Comparison of ENCODE assay signal across 9 mouse cellular contexts in genomic region chr16:37963331-37964281, GRCm38 (mm10). TPM values are rescaled to one million over a fixed set of nuclear protein-coding genes. Genes with fewer than 3 reads are reported as not detected.
A peak's percentile ranks its signal among the peaks of the same experiment; 100 is the strongest.
DNase-seq lines count a peak whose midpoint lies in the region; ATAC-seq and TF ChIP-seq lines count a peak whose summit lies in the region.
"Had no signal": no experiment of that assay in that cellular context is flagged by ENCODE, and none has a peak within 500 bp of the region (broad histone marks: within the 10 kb centered on the region; RNA-seq: fewer than 3 reads in every experiment).

No protein-coding gene starts in this region.

- TF ChIP-seq EP300 in lung, postnatal 0 days (IDR thresholded peaks at IDR 0.05) = no peak
- TF ChIP-seq EP300 in stomach, postnatal 0 days (optimal IDR thresholded peaks at IDR 0.05) = no peak

- H3K4me3 ChIP-seq in lung, postnatal 0 days (ENCODE audit: low read depth, low read length) = no peak overlapping the region
- no peak overlapping the region for H3K4me3 ChIP-seq in hindbrain, embryonic 10.5 days
- no peak overlapping the region for H3K4me3 ChIP-seq in limb, embryonic 13.5 days
- H3K4me3 ChIP-seq in stomach, postnatal 0 days (ENCODE audit: low read depth, low read length) = no peak overlapping the region
- H3K4me3 ChIP-seq: liver, embryonic 15.5 days had no signal

- H3K4me1 ChIP-seq in lung, postnatal 0 days (ENCODE audit: insufficient read depth, low read depth, low read length) = no peaks in the 10 kb centered on the region; the same call in 1 of the 2 replicates
- H3K4me1 ChIP-seq in hindbrain, embryonic 10.5 days (replicated peaks) = peaks cover 26% of the 10 kb centered on the region
- H3K4me1 ChIP-seq in limb, embryonic 13.5 days = peaks cover 23% of the 10 kb centered on the region
- H3K4me1 ChIP-seq in stomach, postnatal 0 days (replicated peaks; ENCODE audit: control insufficient read depth, insufficient read depth) = no peaks in the 10 kb centered on the region

- no peaks in the 10 kb centered on the region for H3K27me3 ChIP-seq in lung, postnatal 0 days (replicated peaks; ENCODE audit: insufficient read depth, low read length)
- no peaks in the 10 kb centered on the region for H3K27me3 ChIP-seq in hindbrain, embryonic 10.5 days (ENCODE audit: insufficient read depth, poor library complexity, severe bottlenecking)
- H3K27me3 ChIP-seq in limb, embryonic 13.5 days = no peaks in the 10 kb centered on the region
- H3K27me3 ChIP-seq in stomach, postnatal 0 days (ENCODE audit: control insufficient read depth, insufficient read depth, low read length) = no peaks in the 10 kb centered on the region
- H3K27me3 ChIP-seq: liver, embryonic 15.5 days had no signal

- WGBS in lung, postnatal 0 days = 16% methylated on average over 15 of the region's 15 CpGs
- 50% methylated on average over 15 of the region's 15 CpGs for WGBS in hindbrain, embryonic 10.5 days
- 31% methylated on average over 15 of the region's 15 CpGs for WGBS in limb, embryonic 13.5 days
- 15% methylated on average over 15 of the region's 15 CpGs for WGBS in stomach, postnatal 0 days

- H3K4me2 ChIP-seq in lung, postnatal 0 days (replicated peaks; ENCODE audit: low read depth, low read length) = peak overlapping the region; percentile 27; the same call in 1 of the 2 replicates
- peak overlapping the region; percentile 23 for H3K4me2 ChIP-seq in limb, embryonic 13.5 days (replicated peaks)
- peak overlapping the region; percentile 9; the same call in 1 of the 2 replicates for H3K4me2 ChIP-seq in stomach, postnatal 0 days (replicated peaks; ENCODE audit: low read depth)
- H3K4me2 ChIP-seq: liver, embryonic 15.5 days had no signal

- ATAC-seq in lung, postnatal 0 days = peak; percentile 32
- ATAC-seq in limb, embryonic 13.5 days (ENCODE audit: low FRiP score, low read depth) = peak; percentile 68; the same call in 1 of the 2 replicates
- no peak for ATAC-seq in stomach, postnatal 0 days (ENCODE audit: low FRiP score, low TSS enrichment)

- no peak for DNase-seq in lung, postnatal 0 days (ENCODE audit: low spot score)
- no peak for DNase-seq in lung, postnatal 14 days
- DNase-seq in hindbrain, embryonic 10.5 days (ENCODE audit: low spot score) = peak; percentile 59
- DNase-seq in stomach, postnatal 0 days (ENCODE audit: low spot score) = no peak
- no peak for DNase-seq in urinary bladder, postnatal 36 days (ENCODE audit: low spot score in 2 of 2)
- DNase-seq in cerebellum, adult 18-20 months = no peak
- no peak for DNase-seq in frontal cortex, adult 2 months (ENCODE audit: extremely low spot score in 1 of 2, low spot score in 1 of 2)

- no peaks in the 10 kb centered on the region for H3K9me3 ChIP-seq in lung, postnatal 0 days (ENCODE audit: low read length)
- no peaks in the 10 kb centered on the region for H3K9me3 ChIP-seq in hindbrain, embryonic 10.5 days
- H3K9me3 ChIP-seq in limb, embryonic 13.5 days = no peaks in the 10 kb centered on the region
- H3K9me3 ChIP-seq in stomach, postnatal 0 days (ENCODE audit: control insufficient read depth, low read length) = no peaks in the 10 kb centered on the region
- H3K9me3 ChIP-seq: liver, embryonic 15.5 days had no signal

- H3K9ac ChIP-seq in lung, postnatal 0 days (replicated peaks; ENCODE audit: low read depth) = no peak overlapping the region
- H3K9ac ChIP-seq in limb, embryonic 13.5 days = no peak overlapping the region
- no peak overlapping the region for H3K9ac ChIP-seq in stomach, postnatal 0 days (ENCODE audit: low read length)
- H3K9ac ChIP-seq: liver, embryonic 15.5 days had no signal

- H3K27ac ChIP-seq in lung, postnatal 0 days (ENCODE audit: low read length) = no peak overlapping the region; the same call in 1 of the 2 replicates
- H3K27ac ChIP-seq in hindbrain, embryonic 10.5 days = peak overlapping the region; percentile 86
- H3K27ac ChIP-seq in limb, embryonic 13.5 days = 0 out of 2 replicates have a peak overlapping the region, but pooled peaks have one; percentile 29
- no peak overlapping the region for H3K27ac ChIP-seq in stomach, postnatal 0 days (replicated peaks)
- H3K27ac ChIP-seq: liver, embryonic 15.5 days had no signal

- TF ChIP-seq CTCF in lung, postnatal 0 days (IDR thresholded peaks at IDR 0.05) = no peak
- no peak for TF ChIP-seq CTCF in stomach, postnatal 0 days (IDR thresholded peaks at IDR 0.05; ENCODE audit: low read depth)

- H3K36me3 ChIP-seq in lung, postnatal 0 days (ENCODE audit: insufficient read depth, low read length) = no peaks in the 10 kb centered on the region
- no peaks in the 10 kb centered on the region for H3K36me3 ChIP-seq in hindbrain, embryonic 10.5 days
- H3K36me3 ChIP-seq in limb, embryonic 13.5 days = no peaks in the 10 kb centered on the region
- H3K36me3 ChIP-seq in stomach, postnatal 0 days (ENCODE audit: control insufficient read depth, insufficient read depth, low read length) = no peaks in the 10 kb centered on the region
- H3K36me3 ChIP-seq: liver, embryonic 15.5 days had no signal

RNA-seq across cellular contexts. Expression of gene Gpr156, which starts 47.3 kb away (rescaled TPM):
- polyA plus RNA-seq in lung, postnatal 0 days (2015; fragmentation: Nextera tagmentation; extraction: Ambion mirVana) = 0.26 and 0.32 TPM in 2 replicates
- polyA plus RNA-seq in hindbrain, embryonic 10.5 days (2016; fragmentation: Nextera tagmentation; extraction: Ambion mirVana) = 2.1 and 4.5 TPM in 2 replicates
- 0.88 and 0.95 TPM in 2 replicates for polyA plus RNA-seq in limb, embryonic 13.5 days (2015; fragmentation: Nextera tagmentation; extraction: Ambion mirVana)
- polyA plus RNA-seq in stomach, postnatal 0 days (2015; fragmentation: Nextera tagmentation; extraction: Ambion mirVana) = 0.07 TPM in 2 replicates
- polyA plus RNA-seq in frontal cortex, adult 2 months (2012; rRNA removed) = 1.0 TPM in 2 replicates
- polyA plus RNA-seq: liver, embryonic 15.5 days had no signal

Comparison
In these comparisons a context has a peak if more than half of its experiments do, and no peak if none do; other contexts are left out.
1. H3K27ac ChIP-seq: peak in hindbrain, embryonic 10.5 days (single experiment) and limb, embryonic 13.5 days (single experiment); none in lung, postnatal 0 days (single experiment) and stomach, postnatal 0 days (single experiment).
2. Peak in every context shown above with its lines, with median percentiles within 50 percentile points of each other: H3K4me2 ChIP-seq.